Mouse (Mus musculus): ENCODE data around the gene Pkp1.

DNA sequence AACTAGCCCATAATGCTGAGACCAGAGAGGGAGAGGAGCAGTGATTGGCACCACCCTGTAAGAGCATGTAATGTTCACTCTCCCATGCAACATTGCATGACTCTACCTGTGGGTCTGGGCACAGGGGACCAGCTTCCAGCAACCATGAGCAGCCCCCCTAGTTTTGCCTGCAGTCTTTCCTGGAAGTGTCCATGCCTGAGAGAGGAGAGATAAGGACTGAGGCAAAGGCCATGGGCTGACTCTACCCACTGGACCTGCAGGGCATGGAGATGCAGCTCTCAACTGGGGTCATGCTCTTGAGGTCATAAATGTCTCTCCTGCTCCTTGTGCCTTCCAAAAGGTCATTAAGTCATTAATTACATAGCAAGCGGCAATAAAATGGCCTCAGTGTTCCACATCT lies 17.1 kb upstream of the Pkp1 start:
- TF ChIP-seq POLR2A (IDR thresholded peaks at IDR 0.05; ENCODE audit: low read depth, low read length), result no peak
- no peak for TF ChIP-seq CTCF (IDR thresholded peaks at IDR 0.05; ENCODE audit: borderline replicate concordance, insufficient read depth, low read length)
